Mouse (Mus musculus): ENCODE data around the gene Babam2. TPM values are rescaled to one million over a fixed set of nuclear protein-coding genes. Genes with fewer than 3 reads are reported as not detected.
"Not testable (repeated sequence)": the region's sequence is repeated elsewhere in the genome, so short reads cannot be mapped to it uniquely, and the experiment has no call there.

Babam2 gene
- polyA plus RNA-seq, 1 experiment from 2014 or later = 45.9 TPM

GRCm38 (mm10) chr5:31846971-31847370, 149.5 kb downstream of the Babam2 start:
- H3K27me3 ChIP-seq (ENCODE audit: control insufficient read depth, insufficient read depth, low read length) = no peaks in the 10 kb centered on the region
- ATAC-seq (ENCODE audit: low FRiP score) (no peak), DNase-seq (ENCODE audit: low spot score, missing footprints) (no peak)
- no peak overlapping the region for H3K4me2 ChIP-seq
- H3K9me3 ChIP-seq (ENCODE audit: control insufficient read depth, low read length) = no peaks in the 10 kb centered on the region
- no peaks in the 10 kb centered on the region for H3K36me3 ChIP-seq (ENCODE audit: control insufficient read depth, insufficient read depth, low read length)
- H3K4me1 ChIP-seq (ENCODE audit: control insufficient read depth, insufficient read depth, low read length) = no peaks in the 10 kb centered on the region
- H3K4me3 ChIP-seq (ENCODE audit: low read depth, low read length) = no peak overlapping the region
- no peak overlapping the region for H3K9ac ChIP-seq (ENCODE audit: low read length)
- no peak overlapping the region for H3K27ac ChIP-seq (ENCODE audit: low read depth, low read length)

DNA sequence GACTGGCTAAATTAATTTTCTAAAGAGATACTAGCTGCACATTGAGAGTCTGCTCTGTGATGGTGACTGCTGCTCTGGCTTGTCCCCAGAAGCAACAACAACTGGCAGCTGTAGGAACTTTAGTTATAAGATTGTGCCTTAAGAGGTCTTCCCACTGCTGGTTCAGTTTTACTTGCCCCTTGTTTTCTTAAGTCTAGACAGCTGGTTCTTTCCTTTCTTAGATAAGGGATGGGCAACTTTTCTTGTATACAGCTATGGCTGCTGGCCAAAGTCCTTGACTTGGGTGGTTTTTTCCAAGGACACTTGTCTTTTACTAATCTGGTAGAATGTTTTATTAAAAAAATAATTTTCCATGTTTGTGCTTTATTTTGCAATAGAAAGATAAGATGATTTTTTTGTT, 151.5 kb downstream of the Babam2 start:
- Histone ChIP-seq H3K4me2 (no peak overlapping the region), H3K4me3 (ENCODE audit: low read depth, low read length) (no peak overlapping the region), H3K9me3 (ENCODE audit: control insufficient read depth, low read length) (no peaks in the 10 kb centered on the region), H3K4me1 (ENCODE audit: control insufficient read depth, insufficient read depth, low read length) (no peaks in the 10 kb centered on the region), H3K9ac (ENCODE audit: low read length) (no peak overlapping the region), H3K36me3 (ENCODE audit: control insufficient read depth, insufficient read depth, low read length) (no peaks in the 10 kb centered on the region), H3K27ac (ENCODE audit: low read depth, low read length) (no peak overlapping the region), H3K27me3 (ENCODE audit: control insufficient read depth, insufficient read depth, low read length) (no peaks in the 10 kb centered on the region)
- DNase-seq (ENCODE audit: low spot score, missing footprints) = no peak
- no peak for ATAC-seq (ENCODE audit: low FRiP score)

DNA sequence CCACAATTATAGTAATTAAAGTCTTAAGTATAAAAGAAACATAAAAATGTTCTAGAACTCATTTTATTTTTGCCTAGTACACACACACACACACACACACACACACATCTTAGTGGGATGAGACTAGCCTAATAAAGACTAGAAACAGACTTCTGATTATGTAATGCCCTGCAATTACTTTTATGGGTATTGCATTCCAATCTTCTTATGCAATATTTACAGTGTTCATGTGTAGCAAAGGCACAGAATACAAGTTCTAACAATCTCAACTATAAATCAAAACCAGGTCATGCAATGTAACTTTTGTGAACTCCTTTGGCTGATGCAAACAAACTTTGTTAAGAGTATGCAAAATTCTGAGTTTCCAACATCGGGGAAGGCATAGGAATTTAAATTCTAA, 155.3 kb downstream of the Babam2 start:
- ATAC-seq (ENCODE audit: low FRiP score) = no peak
- Histone ChIP-seq H3K9me3 (ENCODE audit: control insufficient read depth, low read length) (no peaks in the 10 kb centered on the region), H3K27ac (ENCODE audit: low read depth, low read length) (no peak overlapping the region), H3K27me3 (ENCODE audit: control insufficient read depth, insufficient read depth, low read length) (no peaks in the 10 kb centered on the region), H3K4me3 (ENCODE audit: low read depth, low read length) (no peak overlapping the region), H3K9ac (ENCODE audit: low read length) (no peak overlapping the region), H3K4me2 (no peak overlapping the region), H3K4me1 (ENCODE audit: control insufficient read depth, insufficient read depth, low read length) (no peaks in the 10 kb centered on the region), H3K36me3 (ENCODE audit: control insufficient read depth, insufficient read depth, low read length) (no peaks in the 10 kb centered on the region)
- no peak for DNase-seq (ENCODE audit: low spot score, missing footprints)
- WGBS = 89% methylated on average over 1 of the region's 1 CpGs

- 95% methylated on average over 1 of the region's 1 CpGs for WGBS
- Histone ChIP-seq H3K27me3 (ENCODE audit: control insufficient read depth, insufficient read depth, low read length) (no peaks in the 10 kb centered on the region), H3K9ac (ENCODE audit: low read length) (no peak overlapping the region), H3K4me1 (ENCODE audit: control insufficient read depth, insufficient read depth, low read length) (no peaks in the 10 kb centered on the region), H3K9me3 (ENCODE audit: control insufficient read depth, low read length) (no peaks in the 10 kb centered on the region), H3K4me2 (no peak overlapping the region), H3K4me3 (ENCODE audit: low read depth, low read length) (no peak overlapping the region), H3K36me3 (ENCODE audit: control insufficient read depth, insufficient read depth, low read length) (no peaks in the 10 kb centered on the region), H3K27ac (ENCODE audit: low read depth, low read length) (no peak overlapping the region)
- ATAC-seq (ENCODE audit: low FRiP score) = no peak
- no peak for DNase-seq (ENCODE audit: low spot score, missing footprints)
These were observed 156.3 kb downstream of the Babam2 start for GRCm38 (mm10) chr5:31853831-31854230.

- H3K4me2 ChIP-seq; H3K9me3 ChIP-seq (ENCODE audit: control insufficient read depth, low read length); H3K36me3 ChIP-seq (ENCODE audit: control insufficient read depth, insufficient read depth, low read length); H3K9ac ChIP-seq (ENCODE audit: low read length); DNase-seq (ENCODE audit: low spot score, missing footprints); ATAC-seq (ENCODE audit: low FRiP score); H3K4me3 ChIP-seq (ENCODE audit: low read depth, low read length); H3K27ac ChIP-seq (ENCODE audit: low read depth, low read length); H3K4me1 ChIP-seq (ENCODE audit: control insufficient read depth, insufficient read depth, low read length); H3K27me3 ChIP-seq (ENCODE audit: control insufficient read depth, insufficient read depth, low read length): not testable (repeated sequence)
- 85% methylated on average over 8 of the region's 10 CpGs for WGBS
These were observed 161.4 kb downstream of the Babam2 start for GRCm38 (mm10) chr5:31858877-31859276.

DNA sequence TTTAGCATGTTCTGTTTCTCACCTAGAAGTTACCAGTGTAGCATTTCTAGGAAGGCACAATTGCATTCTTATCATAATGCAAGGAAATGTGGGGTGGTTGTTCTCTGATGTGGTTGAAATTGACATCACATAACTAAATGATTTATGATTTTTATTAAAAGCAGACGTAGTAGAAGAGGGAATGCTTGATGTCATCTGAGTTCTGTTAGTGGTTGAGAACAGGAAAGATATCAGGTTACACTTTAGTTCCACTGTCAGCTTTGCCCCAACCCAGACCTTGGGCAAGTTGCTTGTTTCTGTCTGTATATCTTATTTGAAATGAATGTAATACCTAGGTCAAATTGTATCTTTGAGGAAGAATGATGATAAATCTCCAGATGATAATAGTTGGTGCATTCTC, 162.9 kb downstream of the Babam2 start:
- DNase-seq (ENCODE audit: low spot score, missing footprints) (no peak), ATAC-seq (ENCODE audit: low FRiP score) (no peak)
- Histone ChIP-seq H3K27me3 (ENCODE audit: control insufficient read depth, insufficient read depth, low read length) (no peaks in the 10 kb centered on the region), H3K36me3 (ENCODE audit: control insufficient read depth, insufficient read depth, low read length) (no peaks in the 10 kb centered on the region), H3K4me1 (ENCODE audit: control insufficient read depth, insufficient read depth, low read length) (no peaks in the 10 kb centered on the region), H3K9ac (ENCODE audit: low read length) (no peak overlapping the region), H3K4me3 (ENCODE audit: low read depth, low read length) (no peak overlapping the region), H3K9me3 (ENCODE audit: control insufficient read depth, low read length) (no peaks in the 10 kb centered on the region), H3K27ac (ENCODE audit: low read depth, low read length) (no peak overlapping the region), H3K4me2 (no peak overlapping the region)
- WGBS = 81% methylated on average over 1 of the region's 1 CpGs

DNA sequence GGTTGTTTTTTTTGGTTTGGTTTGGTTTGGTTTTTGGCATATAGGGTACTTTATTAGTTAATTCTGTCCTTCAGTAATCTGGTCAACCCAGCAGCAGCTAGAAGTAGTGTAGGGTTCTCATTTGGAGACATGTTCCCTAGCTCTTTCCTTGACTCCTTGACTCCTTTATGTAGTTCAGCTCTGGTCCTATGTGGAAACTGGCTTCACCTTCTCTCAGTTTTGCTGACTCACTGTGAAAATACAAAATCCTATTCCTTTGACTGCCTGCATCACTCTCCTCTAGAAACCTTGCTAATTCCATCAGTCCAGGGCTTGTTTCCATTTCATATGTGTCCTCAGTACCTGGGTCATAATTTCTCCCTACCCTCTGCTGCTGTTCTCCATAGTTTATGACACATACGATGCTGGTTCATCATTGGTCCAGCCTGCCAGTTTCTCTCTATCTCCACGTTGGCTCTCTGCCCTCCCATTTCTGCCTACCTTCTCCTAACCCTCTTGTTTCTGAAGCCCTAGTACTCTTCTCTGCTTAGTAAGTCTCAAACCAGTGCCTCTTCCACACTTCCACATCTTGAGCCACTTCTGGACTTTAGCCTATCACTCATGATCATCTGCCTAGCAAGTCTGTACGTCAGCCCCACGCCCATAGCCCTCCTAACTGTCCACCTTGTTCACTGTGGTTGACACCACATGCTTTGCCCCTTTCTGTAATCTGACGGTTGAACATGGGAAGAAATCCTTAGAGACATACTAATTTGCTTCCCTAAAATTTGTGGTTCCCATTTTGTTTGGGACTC, 163.5 kb downstream of the Babam2 start:
- no peaks in the 10 kb centered on the region for H3K27me3 ChIP-seq (ENCODE audit: control insufficient read depth, insufficient read depth, low read length)
- H3K4me3 ChIP-seq (ENCODE audit: low read depth, low read length) = no peak overlapping the region
- no peaks in the 10 kb centered on the region for H3K4me1 ChIP-seq (ENCODE audit: control insufficient read depth, insufficient read depth, low read length)
- no peak overlapping the region for H3K27ac ChIP-seq (ENCODE audit: low read depth, low read length)
- ATAC-seq (ENCODE audit: low FRiP score) (no peak), DNase-seq (ENCODE audit: low spot score, missing footprints) (no peak)
- no peaks in the 10 kb centered on the region for H3K9me3 ChIP-seq (ENCODE audit: control insufficient read depth, low read length)
- H3K36me3 ChIP-seq (ENCODE audit: control insufficient read depth, insufficient read depth, low read length) = no peaks in the 10 kb centered on the region
- H3K4me2 ChIP-seq = no peak overlapping the region
- no peak overlapping the region for H3K9ac ChIP-seq (ENCODE audit: low read length)
- 93% methylated on average over 5 of the region's 5 CpGs for WGBS

DNA sequence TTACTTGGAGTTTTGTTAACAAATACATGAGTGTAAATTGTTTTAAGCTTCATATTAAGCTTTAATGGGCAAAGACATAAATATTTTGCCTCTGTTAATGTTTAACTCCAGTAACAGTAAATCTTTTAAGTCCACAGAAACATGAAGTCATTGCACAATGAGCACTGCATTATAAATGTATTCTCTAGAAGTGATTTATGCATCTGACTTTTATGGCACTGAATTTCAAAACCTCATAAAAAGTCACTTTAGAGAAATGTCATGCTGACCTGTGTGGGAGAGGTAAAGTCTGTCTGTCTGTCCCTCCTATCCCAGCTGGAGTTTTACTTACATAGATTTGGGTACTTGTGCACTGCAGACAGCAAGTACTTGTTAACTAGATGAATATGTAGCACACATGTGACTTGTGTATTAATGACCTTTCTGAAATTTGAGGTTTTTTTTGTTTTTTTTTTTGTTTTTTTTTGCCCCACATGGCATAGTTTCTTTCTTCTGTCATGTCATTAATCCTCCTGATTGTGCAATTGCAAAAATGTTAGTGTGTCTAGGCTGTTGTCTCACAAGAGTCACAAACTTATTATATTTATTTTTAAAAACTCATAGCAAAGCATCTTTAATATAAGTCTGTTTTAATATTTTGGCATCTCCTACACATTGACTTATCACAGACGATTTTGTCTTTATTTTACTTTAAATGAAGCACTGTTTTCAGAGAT, 165.4 kb downstream of the Babam2 start:
- no peaks in the 10 kb centered on the region for H3K9me3 ChIP-seq (ENCODE audit: control insufficient read depth, low read length)
- H3K27me3 ChIP-seq (ENCODE audit: control insufficient read depth, insufficient read depth, low read length) = no peaks in the 10 kb centered on the region
- H3K27ac ChIP-seq (ENCODE audit: low read depth, low read length) = no peak overlapping the region
- no peak for ATAC-seq (ENCODE audit: low FRiP score)
- 89% methylated on average over 1 of the region's 1 CpGs for WGBS
- no peak overlapping the region for H3K9ac ChIP-seq (ENCODE audit: low read length)
- H3K4me3 ChIP-seq (ENCODE audit: low read depth, low read length) = no peak overlapping the region
- H3K4me2 ChIP-seq = no peak overlapping the region
- H3K36me3 ChIP-seq (ENCODE audit: control insufficient read depth, insufficient read depth, low read length) = no peaks in the 10 kb centered on the region
- DNase-seq (ENCODE audit: low spot score, missing footprints) = no peak
- no peaks in the 10 kb centered on the region for H3K4me1 ChIP-seq (ENCODE audit: control insufficient read depth, insufficient read depth, low read length)

GRCm38 (mm10) chr5:31864095-31864494, 166.6 kb downstream of the Babam2 start:
- Histone ChIP-seq H3K4me3 (ENCODE audit: low read depth, low read length) (no peak overlapping the region), H3K27me3 (ENCODE audit: control insufficient read depth, insufficient read depth, low read length) (no peaks in the 10 kb centered on the region), H3K27ac (ENCODE audit: low read depth, low read length) (no peak overlapping the region), H3K4me1 (ENCODE audit: control insufficient read depth, insufficient read depth, low read length) (no peaks in the 10 kb centered on the region), H3K9me3 (ENCODE audit: control insufficient read depth, low read length) (no peaks in the 10 kb centered on the region), H3K9ac (ENCODE audit: low read length) (no peak overlapping the region), H3K4me2 (no peak overlapping the region), H3K36me3 (ENCODE audit: control insufficient read depth, insufficient read depth, low read length) (no peaks in the 10 kb centered on the region)
- 71% methylated on average over 2 of the region's 2 CpGs for WGBS
- DNase-seq (ENCODE audit: low spot score, missing footprints) = no peak
- no peak for ATAC-seq (ENCODE audit: low FRiP score)

Data from midbrain, embryonic 11.5 days (tissue).